Mouse (Mus musculus): ENCODE data around the gene Nsmce4a.

DNA sequence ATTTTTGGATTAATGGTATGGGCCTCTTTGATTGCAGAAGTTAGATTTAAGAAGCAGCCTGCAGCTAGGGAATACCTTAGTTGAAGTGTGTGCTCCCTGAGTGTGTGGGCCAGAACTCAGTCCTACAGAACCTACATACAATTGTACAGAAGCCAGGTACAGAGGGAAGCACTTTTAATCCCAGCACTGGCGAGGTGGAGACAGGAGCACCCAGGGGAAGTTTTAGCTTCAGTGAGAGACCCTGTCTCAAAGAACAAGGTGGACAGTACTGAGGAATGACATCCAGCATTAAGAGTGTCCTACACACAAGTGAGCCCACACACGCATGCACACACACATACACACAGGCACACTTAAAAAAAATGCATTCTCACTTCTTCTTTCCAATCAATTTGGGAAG lies 5.1 kb upstream of the Nsmce4a start:
- TF ChIP-seq POLR2A (IDR thresholded peaks at IDR 0.05; ENCODE audit: low read depth, low read length) (no peak), CTCF (IDR thresholded peaks at IDR 0.05; ENCODE audit: borderline replicate concordance, insufficient read depth, low read length) (no peak)

All from embryonic fibroblast, embryonic 13.5 days (primary cell).